27 mouse cellular contexts compared by ENCODE assay signal in genomic region chr12:44852024-44852423, GRCm38 (mm10).
A peak's percentile ranks its signal among the peaks of the same experiment; 100 is the strongest.
DNase-seq lines count a peak whose midpoint lies in the region; ATAC-seq lines count a peak whose summit lies in the region.
"Had no signal": no experiment of that assay in that cellular context is flagged by ENCODE, and none has a peak within 500 bp of the region (broad histone marks: within the 10 kb centered on the region; RNA-seq: fewer than 3 reads in every experiment).

No protein-coding gene starts in this region.

- 68% methylated on average over 1 of the region's 1 CpGs for WGBS in kidney, embryonic 15.5 days

- H3K9ac ChIP-seq in kidney, embryonic 15.5 days = no peak overlapping the region
- H3K9ac ChIP-seq: embryonic facial prominence, embryonic 13.5 days; forebrain, postnatal 0 days; heart, embryonic 13.5 days; hindbrain, embryonic 12.5 days; hindbrain, embryonic 15.5 days; intestine, embryonic 15.5 days had no signal

- DNase-seq in embryo, embryonic 10.5 days (ENCODE audit: low spot score) = peak; percentile 19
- DNase-seq in embryo, embryonic 9.5 days (ENCODE audit: extremely low spot score) = no peak
- DNase-seq in kidney, adult 11 months = no peak
- DNase-seq in Muller cell, postnatal 12 days (ENCODE audit: inconsistent ontology term) = peak; percentile 91
- peak; percentile 68 for DNase-seq in retina, postnatal 1 day
- no peak for DNase-seq in MN1 (ENCODE audit: low spot score)
- DNase-seq: adrenal gland, adult 2 months; adrenal gland, postnatal 14 days; cerebellum, adult 11 months; cerebellum, adult 2 months; cerebellum, adult 9-11 months; cerebellum, postnatal 25 days; embryo, embryonic 11 days; forebrain, postnatal 0 days; gastrocnemius, adult 2 months; gastrocnemius, postnatal 14 days; heart, adult 11 months; heart, postnatal 14 days; heart, postnatal 4 days had no signal

- H3K4me3 ChIP-seq in kidney, embryonic 15.5 days (replicated peaks) = no peak overlapping the region
- H3K4me3 ChIP-seq: embryonic facial prominence, embryonic 13.5 days; forebrain, embryonic 10.5 days; gastrocnemius, adult 2 months; heart, embryonic 13.5 days; hindbrain, embryonic 12.5 days; hindbrain, embryonic 15.5 days; intestine, embryonic 15.5 days had no signal

- H3K36me3 ChIP-seq in kidney, embryonic 15.5 days = peaks cover 8% of the 10 kb centered on the region; the same call in 1 of the 2 replicates
- H3K36me3 ChIP-seq: embryonic facial prominence, embryonic 13.5 days; forebrain, embryonic 10.5 days; hindbrain, embryonic 12.5 days; hindbrain, embryonic 15.5 days; intestine, embryonic 15.5 days had no signal

- H3K9me3 ChIP-seq in kidney, embryonic 15.5 days (replicated peaks) = no peaks in the 10 kb centered on the region
- H3K9me3 ChIP-seq: embryonic facial prominence, embryonic 13.5 days; forebrain, embryonic 10.5 days; heart, embryonic 13.5 days; hindbrain, embryonic 12.5 days; hindbrain, embryonic 15.5 days; intestine, embryonic 15.5 days had no signal

- H3K27me3 ChIP-seq in kidney, embryonic 15.5 days = no peaks in the 10 kb centered on the region
- H3K27me3 ChIP-seq: embryonic facial prominence, embryonic 13.5 days; heart, embryonic 13.5 days; hindbrain, embryonic 12.5 days; hindbrain, embryonic 15.5 days; intestine, embryonic 15.5 days had no signal

- H3K4me2 ChIP-seq in kidney, embryonic 15.5 days = no peak overlapping the region
- H3K4me2 ChIP-seq: embryonic facial prominence, embryonic 13.5 days; heart, embryonic 13.5 days; hindbrain, embryonic 12.5 days; hindbrain, embryonic 15.5 days; intestine, embryonic 15.5 days had no signal

- peak; percentile 41 for ATAC-seq in kidney, embryonic 15.5 days (replicated peaks; ENCODE audit: low FRiP score)
- ATAC-seq: forebrain, embryonic 14.5 days; forebrain, postnatal 0 days; intestine, embryonic 15.5 days had no signal

- H3K4me1 ChIP-seq in kidney, embryonic 15.5 days = no peaks in the 10 kb centered on the region
- H3K4me1 ChIP-seq: embryonic facial prominence, embryonic 13.5 days; heart, embryonic 13.5 days; hindbrain, embryonic 12.5 days; hindbrain, embryonic 15.5 days; intestine, embryonic 15.5 days had no signal

- no peak overlapping the region for H3K27ac ChIP-seq in kidney, embryonic 15.5 days
- H3K27ac ChIP-seq: embryonic facial prominence, embryonic 13.5 days; forebrain, embryonic 10.5 days; gastrocnemius, adult 2 months; heart, embryonic 13.5 days; hindbrain, embryonic 12.5 days; hindbrain, embryonic 15.5 days; intestine, embryonic 15.5 days had no signal

Comparison
In these comparisons a context has a peak if more than half of its experiments do, and no peak if none do; other contexts are left out.
1. DNase-seq: peak in embryo, embryonic 10.5 days (single experiment), Muller cell, postnatal 12 days (single experiment) and retina, postnatal 1 day (single experiment); none in embryo, embryonic 9.5 days (single experiment), kidney, adult 11 months (single experiment) and MN1 (single experiment).